Mouse (Mus musculus) forebrain, embryonic 14.5 days (tissue): ENCODE data around the gene St8sia6. TPM values are rescaled to one million over a fixed set of nuclear protein-coding genes. Genes with fewer than 3 reads are reported as not detected.

Source experiments
- ATAC-seq: fragments of 200-750 bp; cut with Nextera tagmentation; 2 replicates; pipeline ENCODE4 v1.8.0; 2017; ENCODE audit warnings: mild to moderate bottlenecking, moderate library complexity
- DNase-seq: peaks from one replicate; pipeline ENCODE4 v3.0.0-alpha.2; 2015; ENCODE audit warnings: low spot score
- H3K27ac ChIP-seq: fragments of 300-500 bp; sonication (generic); 2 replicates; pipeline ENCODE4 v1.5.1; 2014; ENCODE audit warnings: low read depth, mild to moderate bottlenecking, control low read depth, low read length, moderate library complexity
- H3K27me3 ChIP-seq: fragments of 300-500 bp; sonication (generic); replicated peaks from 2 replicates; pipeline ENCODE4 v1.6.1; 2014; ENCODE audit warnings: low read length, control low read depth, mixed read lengths; ENCODE audit not compliant: control insufficient read depth, insufficient read depth
- H3K36me3 ChIP-seq: fragments of 300-500 bp; sonication (generic); 2 replicates; pipeline ENCODE4 v1.6.1; 2014; ENCODE audit warnings: low read length, control low read depth; ENCODE audit not compliant: control insufficient read depth, insufficient read depth
- H3K4me1 ChIP-seq: fragments of 300-500 bp; sonication (generic); 2 replicates; pipeline ENCODE4 v1.6.1; 2014; ENCODE audit warnings: antibody characterized with exemption, low read length, control low read depth; ENCODE audit not compliant: control insufficient read depth, insufficient read depth
- H3K4me2 ChIP-seq: fragments of 300-500 bp; sonication (generic); 2 replicates; pipeline ENCODE4 v1.6.1; 2014; ENCODE audit warnings: mild to moderate bottlenecking, control low read depth, low read length
- H3K4me3 ChIP-seq: fragments of 300-500 bp; sonication (generic); 2 replicates; pipeline ENCODE4 v1.5.1; 2014; ENCODE audit warnings: low read depth, low read length, control low read depth
- H3K9ac ChIP-seq: fragments of 300-500 bp; sonication (generic); 2 replicates; pipeline ENCODE4 v1.6.1; 2014; ENCODE audit warnings: mild to moderate bottlenecking, low read length, control low read depth, moderate library complexity
- H3K9me3 ChIP-seq: fragments of 300-500 bp; sonication (generic); replicated peaks from 2 replicates; pipeline ENCODE4 v1.6.1; 2016; ENCODE audit warnings: low read length, control low read depth, mixed read lengths; ENCODE audit not compliant: control insufficient read depth
- WGBS: fragments of 180-500 bp; shearing (Covaris S2); extraction: QIAGEN DNeasy Blood & Tissue Kit; methylation state at CpG from one replicate; pipeline ENCODE4 v1.1.7; 2014; 5-methylcytosine and 5-hydroxymethylcytosine counted together
- polyA plus RNA-seq: library from polyadenylated mRNA; unstranded; fragments of >200 nt; fragmentation: Nextera tagmentation; extraction: Ambion mirVana; gene quantifications from 2 replicates; pipeline ENCODE4 v1.2.1, GENCODE M21; 2014

Gene St8sia6
- polyA plus RNA-seq = 0.42 and 0.90 TPM in 2 replicates

DNA sequence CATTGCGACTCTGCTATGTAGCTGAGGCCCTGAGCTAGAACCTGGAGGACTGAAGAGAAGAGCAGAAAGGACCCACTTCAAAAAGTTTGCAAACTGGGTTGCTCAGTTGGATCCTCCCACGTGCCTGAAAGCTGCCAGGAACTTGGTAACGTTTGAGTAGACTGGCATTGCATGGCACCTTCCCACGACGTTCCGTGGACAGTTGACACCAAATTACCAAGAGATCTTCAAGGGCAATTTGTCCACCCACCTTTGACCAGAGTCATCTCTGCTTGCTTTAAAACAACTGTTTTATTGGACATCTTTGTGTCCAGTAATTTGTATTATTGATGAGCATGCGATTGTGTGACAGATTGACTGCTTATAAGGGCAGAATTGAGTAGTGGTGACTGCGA, at the start of gene St8sia6:
St8sia6 (minus strand) TSS at position 96 of the 395 bp plus-strand sequence.
- H3K4me3 ChIP-seq = peak within 1 kb of the TSS; percentile 61
- peak within 1 kb of the TSS; percentile 65 for H3K9ac ChIP-seq
- peak within 1 kb of the TSS; percentile 95 for H3K4me2 ChIP-seq
- peaks cover 20% of the 10 kb centered on the region for H3K27me3 ChIP-seq
- H3K9me3 ChIP-seq = no peaks in the 10 kb centered on the region
- DNase-seq (no peak), ATAC-seq (no peak)
- no peaks in the 10 kb centered on the region for H3K36me3 ChIP-seq
- no peak within 1 kb of the TSS for H3K27ac ChIP-seq
- 0 out of 2 replicates have a peak, but pooled peaks cover 5% of the 10 kb centered on the region for H3K4me1 ChIP-seq
- WGBS = 51% methylated on average over 8 of the region's 8 CpGs

DNA sequence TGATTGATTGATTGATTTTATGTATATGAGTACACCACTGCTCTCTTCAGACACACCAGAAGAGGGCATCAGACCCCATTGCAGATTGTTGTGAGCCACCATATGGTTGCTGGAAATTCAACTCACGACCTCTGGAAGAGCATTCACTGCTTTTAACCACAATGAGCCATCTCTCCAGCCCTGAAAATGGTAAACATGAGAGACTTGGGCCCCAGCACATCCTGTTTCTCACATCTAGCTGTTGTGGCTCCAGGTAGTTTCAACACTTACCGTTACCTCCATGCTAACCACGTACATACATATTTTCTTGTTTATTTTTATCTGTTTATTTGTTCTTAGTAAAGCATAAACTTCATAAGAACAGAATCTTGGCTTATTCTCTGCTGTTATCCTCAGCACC, 42.4 kb upstream of the St8sia6 start:
- Histone ChIP-seq H3K27ac (no peak overlapping the region), H3K27me3 (no peaks in the 10 kb centered on the region), H3K9me3 (no peaks in the 10 kb centered on the region), H3K9ac (no peak overlapping the region), H3K4me3 (no peak overlapping the region), H3K4me1 (no peaks in the 10 kb centered on the region), H3K4me2 (no peak overlapping the region), H3K36me3 (no peaks in the 10 kb centered on the region)
- ATAC-seq (no peak), DNase-seq (no peak)
- 86% methylated on average over 3 of the region's 3 CpGs for WGBS

DNA sequence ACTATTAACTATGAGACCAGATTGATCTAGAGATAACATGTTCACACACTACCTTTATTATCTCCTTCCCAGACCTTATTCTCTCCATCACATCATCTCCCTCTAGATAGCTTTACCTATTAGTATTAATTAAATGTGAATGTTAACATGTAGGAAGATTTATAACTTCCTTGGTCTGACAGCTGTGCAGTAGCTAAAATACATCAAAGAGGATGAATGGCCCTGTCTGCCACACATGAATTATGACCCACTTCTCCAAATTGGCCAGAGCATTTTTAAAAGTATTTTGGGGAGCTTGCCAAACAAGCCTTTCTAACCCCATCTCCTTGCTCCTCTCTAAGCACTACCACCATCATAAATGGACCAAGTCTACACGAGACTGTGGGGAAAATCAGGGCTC, 41.1 kb upstream of the St8sia6 start:
- no peaks in the 10 kb centered on the region for H3K9me3 ChIP-seq
- H3K36me3 ChIP-seq = no peaks in the 10 kb centered on the region
- DNase-seq (no peak), ATAC-seq (no peak)
- H3K27ac ChIP-seq = no peak overlapping the region
- no peaks in the 10 kb centered on the region for H3K27me3 ChIP-seq
- H3K4me3 ChIP-seq = no peak overlapping the region
- WGBS = 84% methylated on average over 1 of the region's 1 CpGs
- H3K4me1 ChIP-seq = no peaks in the 10 kb centered on the region
- H3K9ac ChIP-seq = no peak overlapping the region
- H3K4me2 ChIP-seq = no peak overlapping the region

DNA sequence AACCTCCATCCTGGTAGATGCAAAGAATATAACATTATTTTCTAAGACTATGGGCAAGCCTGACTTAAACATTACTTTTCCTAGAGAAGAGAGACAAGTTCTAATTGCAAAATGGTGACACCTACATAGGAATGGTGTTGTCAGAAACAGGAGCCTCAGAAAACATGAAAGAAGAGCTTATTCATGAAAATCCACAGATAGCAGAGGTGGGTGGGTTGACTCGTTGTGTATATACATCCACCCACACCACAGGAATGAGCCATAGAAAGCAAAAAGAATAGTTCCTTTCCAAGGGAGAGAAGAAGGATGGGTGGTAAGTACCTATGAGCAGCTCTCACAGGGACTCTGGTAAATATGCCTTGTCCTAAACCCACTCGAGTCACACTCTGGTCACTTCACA, 22.8 kb upstream of the St8sia6 start:
- Histone ChIP-seq H3K36me3 (no peaks in the 10 kb centered on the region), H3K9me3 (no peaks in the 10 kb centered on the region), H3K4me2 (no peak overlapping the region), H3K27ac (no peak overlapping the region), H3K4me3 (no peak overlapping the region), H3K27me3 (no peaks in the 10 kb centered on the region), H3K9ac (no peak overlapping the region), H3K4me1 (no peaks in the 10 kb centered on the region)
- ATAC-seq (no peak), DNase-seq (no peak)
- WGBS = 83% methylated on average over 2 of the region's 2 CpGs

DNA sequence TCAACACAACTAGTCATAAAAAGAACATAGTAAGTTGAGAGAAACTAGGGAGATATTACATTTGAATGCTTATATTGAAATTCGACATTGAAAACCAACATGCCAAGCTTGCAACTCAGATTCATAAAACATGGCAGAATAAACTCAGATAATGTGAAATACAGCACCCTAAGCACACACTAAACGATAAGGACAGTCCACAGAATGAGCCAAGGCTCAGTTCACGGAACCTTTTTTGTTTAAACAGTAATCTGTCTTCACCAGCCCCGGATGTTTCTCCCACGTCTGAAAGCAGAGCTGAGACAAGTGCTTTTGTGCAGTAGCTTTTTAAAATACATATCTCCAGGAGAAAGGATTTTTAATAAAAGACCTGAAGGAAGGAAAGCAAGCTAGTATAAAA, 14.7 kb upstream of the St8sia6 start:
- Histone ChIP-seq H3K27me3 (no peaks in the 10 kb centered on the region), H3K36me3 (no peaks in the 10 kb centered on the region), H3K9ac (no peak overlapping the region), H3K4me1 (no peaks in the 10 kb centered on the region), H3K4me3 (no peak overlapping the region), H3K27ac (no peak overlapping the region), H3K9me3 (no peaks in the 10 kb centered on the region), H3K4me2 (no peak overlapping the region)
- ATAC-seq (no peak), DNase-seq (no peak)
- WGBS = 84% methylated on average over 5 of the region's 5 CpGs

DNA sequence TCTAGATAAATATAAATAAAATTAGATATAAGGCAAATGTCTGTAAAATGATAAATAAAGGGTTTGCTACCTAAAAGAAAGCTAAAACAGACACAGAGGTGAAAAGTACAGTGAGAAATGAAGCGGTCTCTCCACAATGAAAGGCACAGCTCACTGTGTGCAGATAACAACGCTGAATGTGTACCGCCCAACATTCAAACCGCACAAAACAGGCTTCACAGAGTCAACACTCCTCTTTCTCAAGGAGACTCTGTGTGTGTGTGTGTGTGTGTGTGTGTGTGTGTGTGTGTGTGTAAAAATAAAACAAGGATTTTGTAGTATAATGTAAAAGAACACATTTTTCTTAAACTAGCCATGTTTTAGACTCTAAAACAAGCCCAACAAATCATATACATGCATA, 14.1 kb upstream of the St8sia6 start:
- Histone ChIP-seq H3K9ac (no peak overlapping the region), H3K9me3 (no peaks in the 10 kb centered on the region), H3K36me3 (no peaks in the 10 kb centered on the region), H3K4me2 (no peak overlapping the region), H3K27me3 (no peaks in the 10 kb centered on the region), H3K27ac (no peak overlapping the region), H3K4me3 (no peak overlapping the region), H3K4me1 (no peaks in the 10 kb centered on the region)
- 82% methylated on average over 4 of the region's 4 CpGs for WGBS
- DNase-seq = no peak
- ATAC-seq = no peak

DNA sequence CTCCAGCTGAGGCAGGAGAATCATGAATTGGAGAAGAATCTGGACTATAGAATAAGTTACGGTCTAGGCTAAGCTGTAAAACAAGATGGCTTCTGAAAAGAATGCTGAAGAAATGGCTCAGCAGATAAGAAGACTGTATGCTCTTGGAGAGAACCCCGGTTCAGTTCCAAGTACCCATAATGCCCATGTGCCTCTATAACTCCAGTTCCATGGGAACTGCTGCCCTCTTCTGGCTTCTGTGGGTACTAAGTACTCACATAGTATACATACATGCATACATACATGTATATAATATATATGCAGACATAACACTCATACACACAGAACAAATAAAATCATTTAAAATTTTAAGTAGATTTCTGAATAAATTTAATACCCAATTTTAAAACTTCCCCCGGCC, 12.3 kb upstream of the St8sia6 start:
- WGBS = 94% methylated on average over 3 of the region's 3 CpGs
- Histone ChIP-seq H3K9me3 (no peaks in the 10 kb centered on the region), H3K27ac (no peak overlapping the region), H3K4me2 (no peak overlapping the region), H3K9ac (no peak overlapping the region), H3K36me3 (no peaks in the 10 kb centered on the region), H3K4me1 (no peaks in the 10 kb centered on the region), H3K4me3 (no peak overlapping the region), H3K27me3 (no peaks in the 10 kb centered on the region)
- ATAC-seq (no peak), DNase-seq (no peak)

DNA sequence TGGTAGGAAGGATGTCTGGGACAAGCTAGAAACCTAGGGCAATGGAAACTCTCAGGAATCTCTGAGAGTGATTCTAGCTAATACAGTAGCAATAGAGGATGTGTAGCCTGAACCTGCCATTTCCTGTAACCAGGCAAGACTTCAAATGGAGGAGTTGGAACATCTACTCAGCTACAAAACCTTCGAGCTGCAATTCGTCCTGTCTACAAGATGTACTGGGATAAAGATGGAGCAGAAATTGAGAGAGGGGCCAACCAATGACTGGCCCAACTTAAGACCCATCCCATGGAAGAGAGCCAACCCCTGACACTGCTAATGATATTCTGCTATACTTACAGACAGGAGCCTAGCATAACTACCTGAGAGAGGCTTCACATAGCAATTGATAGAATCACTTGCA, 6.8 kb upstream of the St8sia6 start:
- H3K36me3 ChIP-seq = no peaks in the 10 kb centered on the region
- no peak overlapping the region for H3K9ac ChIP-seq
- DNase-seq = no peak
- H3K9me3 ChIP-seq = no peaks in the 10 kb centered on the region
- 0 out of 2 replicates have a peak, but pooled peaks cover 2% of the 10 kb centered on the region for H3K27me3 ChIP-seq
- no peaks in the 10 kb centered on the region for H3K4me1 ChIP-seq
- no peak overlapping the region for H3K4me3 ChIP-seq
- no peak overlapping the region for H3K4me2 ChIP-seq
- 97% methylated on average over 2 of the region's 2 CpGs for WGBS
- no peak overlapping the region for H3K27ac ChIP-seq
- ATAC-seq = no peak

DNA sequence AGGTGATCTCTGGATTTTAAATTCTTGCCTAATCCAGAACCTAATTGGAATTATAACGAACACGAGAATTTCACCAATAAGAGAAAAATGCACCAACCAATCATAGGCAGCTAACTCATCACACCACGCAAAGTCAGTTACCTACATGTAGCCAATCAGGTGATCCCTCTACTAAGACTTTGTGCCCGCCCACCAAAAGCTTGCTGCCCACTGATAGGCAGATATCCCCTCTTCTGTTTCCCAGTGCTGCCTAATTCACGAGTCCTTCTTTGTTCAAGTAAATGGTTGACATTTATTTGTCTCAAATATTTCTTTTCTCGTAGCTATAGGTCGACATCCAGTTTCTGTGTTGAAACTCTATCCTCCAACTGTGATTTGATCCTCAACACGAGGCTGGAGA, 582 bp upstream of the St8sia6 start:
- H3K36me3 ChIP-seq = no peaks in the 10 kb centered on the region
- no peak overlapping the region for H3K4me2 ChIP-seq
- no peaks in the 10 kb centered on the region for H3K9me3 ChIP-seq
- DNase-seq = no peak
- WGBS = 91% methylated on average over 8 of the region's 8 CpGs
- H3K27me3 ChIP-seq = peaks cover 20% of the 10 kb centered on the region
- no peak for ATAC-seq
- H3K9ac ChIP-seq = no peak overlapping the region
- H3K27ac ChIP-seq = no peak overlapping the region
- 0 out of 2 replicates have a peak, but pooled peaks cover 5% of the 10 kb centered on the region for H3K4me1 ChIP-seq
- H3K4me3 ChIP-seq = no peak overlapping the region
